Mouse (Mus musculus) heart, embryonic 11.5 days (tissue): ENCODE data around the gene Lypd3. TPM values are rescaled to one million over a fixed set of nuclear protein-coding genes. Genes with fewer than 3 reads are reported as not detected.

Experiments
- polyA plus RNA-seq: library from polyadenylated mRNA; unstranded; fragments of >200 nt; fragmentation: Nextera tagmentation; extraction: Ambion mirVana; gene quantifications from 2 replicates; pipeline ENCODE4 v1.2.1, GENCODE M21; 2014

Gene Lypd3
- polyA plus RNA-seq, 1 experiment from 2014 or later, result 0.09 TPM

Other genes with a start within 250 kb of the Lypd3 start
- 17.5 and 21.2 TPM in 2 replicates for gene Smg9, start 236.9 kb upstream of the Lypd3 start, polyA plus RNA-seq
- gene Irgc1, start 184.3 kb upstream of the Lypd3 start, polyA plus RNA-seq, result not detected in 2 replicates
- 5.6 and 6.9 TPM in 2 replicates for gene Plaur, start 174.1 kb upstream of the Lypd3 start, polyA plus RNA-seq
- 0.20 and 0.23 TPM in 2 replicates for gene Cadm4, start 154.5 kb upstream of the Lypd3 start, polyA plus RNA-seq
- gene Zfp428, start 129.5 kb upstream of the Lypd3 start, polyA plus RNA-seq, result 22.6 and 26.0 TPM in 2 replicates
- gene AC161166.1, start 124.1 kb upstream of the Lypd3 start, polyA plus RNA-seq, result 0.25 and 0.57 TPM in 2 replicates
- gene Irgq, start 105.9 kb upstream of the Lypd3 start, polyA plus RNA-seq, result 4.1 and 6.1 TPM in 2 replicates
- gene Pinlyp, start 90.4 kb upstream of the Lypd3 start, polyA plus RNA-seq, result not detected in 2 replicates
- 69.8 and 76.6 TPM in 2 replicates for gene Xrcc1, start 90.3 kb upstream of the Lypd3 start, polyA plus RNA-seq
- 23.4 and 23.9 TPM in 2 replicates for gene Ethe1, start 49.0 kb upstream of the Lypd3 start, polyA plus RNA-seq
- gene Zfp575, start 48.9 kb upstream of the Lypd3 start, polyA plus RNA-seq, result 0.42 and 0.44 TPM in 2 replicates
- 0.06 TPM in 1 of 2 replicates, not detected in the other for gene Phldb3, start 25.8 kb upstream of the Lypd3 start, polyA plus RNA-seq
- not detected in 2 replicates for gene Tex101, start 40.1 kb downstream of the Lypd3 start, polyA plus RNA-seq
- gene BC049730, start 72.7 kb downstream of the Lypd3 start, polyA plus RNA-seq, result not detected in 2 replicates
- not detected in 2 replicates for gene Gm4763, start 90.4 kb downstream of the Lypd3 start, polyA plus RNA-seq
- gene Cd177, start 123.8 kb downstream of the Lypd3 start, polyA plus RNA-seq, result 0.11 TPM in 1 of 2 replicates, not detected in the other
- not detected in 2 replicates for gene Ceacam10, start 140.7 kb downstream of the Lypd3 start, polyA plus RNA-seq
- 12.4 and 14.5 TPM in 2 replicates for gene Gm9844, start 225.7 kb downstream of the Lypd3 start, polyA plus RNA-seq
- gene Lypd4, start 233.4 kb downstream of the Lypd3 start, polyA plus RNA-seq, result not detected in 2 replicates
- gene Dmrtc2, start 233.5 kb downstream of the Lypd3 start, polyA plus RNA-seq, result not detected in 2 replicates
- 1,535 and 1,579 TPM in 2 replicates for gene Rps19, start 247.8 kb downstream of the Lypd3 start, polyA plus RNA-seq